Mouse (Mus musculus) heart, adult 11 months (tissue): ENCODE measurements at regions not wholly inside any gene's neighbourhood (a gene's known extent, or its start where the extent isn't known, plus 50 kb on each side); places are given as distances from the start of the nearest gene placed in this dataset.
A peak's percentile ranks its signal among the peaks of the same experiment; 100 is the strongest.

Experiments
- DNase-seq: peaks from one replicate; pipeline ENCODE4 v3.0.0; 2022

GRCm38 (mm10) chr13:102276885-102277284, 416.5 kb upstream of the Cd180 start:
- no peak for DNase-seq

GRCm38 (mm10) chr13:102280198-102280597, 413.2 kb upstream of the Cd180 start:
- no peak for DNase-seq

DNA sequence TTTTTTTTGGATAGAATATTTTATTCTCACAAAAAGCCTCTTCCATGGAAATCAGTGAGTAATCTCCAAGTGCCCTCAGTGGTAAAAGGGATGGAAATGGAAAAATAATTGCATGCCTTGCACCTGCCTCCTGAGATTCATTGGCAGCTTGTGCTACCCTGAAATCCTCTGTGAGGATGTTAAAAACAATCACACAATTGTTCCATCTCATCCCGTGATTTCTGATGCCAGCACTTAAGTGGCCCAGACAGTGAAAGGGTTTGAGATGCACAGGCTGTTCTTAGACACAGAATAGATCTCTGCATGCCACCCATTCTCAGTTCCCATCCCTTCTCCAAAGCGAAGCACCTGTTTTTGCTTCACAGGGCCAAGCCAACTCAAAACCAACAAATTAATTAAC, 398.9 kb upstream of the Cd180 start:
- DNase-seq: no peak

GRCm38 (mm10) chr13:102295079-102295478, 398.3 kb upstream of the Cd180 start:
- DNase-seq: no peak

GRCm38 (mm10) chr13:102307983-102308382, 385.4 kb upstream of the Cd180 start:
- no peak for DNase-seq

GRCm38 (mm10) chr13:102312096-102312495, 381.3 kb upstream of the Cd180 start:
- no peak for DNase-seq

DNA sequence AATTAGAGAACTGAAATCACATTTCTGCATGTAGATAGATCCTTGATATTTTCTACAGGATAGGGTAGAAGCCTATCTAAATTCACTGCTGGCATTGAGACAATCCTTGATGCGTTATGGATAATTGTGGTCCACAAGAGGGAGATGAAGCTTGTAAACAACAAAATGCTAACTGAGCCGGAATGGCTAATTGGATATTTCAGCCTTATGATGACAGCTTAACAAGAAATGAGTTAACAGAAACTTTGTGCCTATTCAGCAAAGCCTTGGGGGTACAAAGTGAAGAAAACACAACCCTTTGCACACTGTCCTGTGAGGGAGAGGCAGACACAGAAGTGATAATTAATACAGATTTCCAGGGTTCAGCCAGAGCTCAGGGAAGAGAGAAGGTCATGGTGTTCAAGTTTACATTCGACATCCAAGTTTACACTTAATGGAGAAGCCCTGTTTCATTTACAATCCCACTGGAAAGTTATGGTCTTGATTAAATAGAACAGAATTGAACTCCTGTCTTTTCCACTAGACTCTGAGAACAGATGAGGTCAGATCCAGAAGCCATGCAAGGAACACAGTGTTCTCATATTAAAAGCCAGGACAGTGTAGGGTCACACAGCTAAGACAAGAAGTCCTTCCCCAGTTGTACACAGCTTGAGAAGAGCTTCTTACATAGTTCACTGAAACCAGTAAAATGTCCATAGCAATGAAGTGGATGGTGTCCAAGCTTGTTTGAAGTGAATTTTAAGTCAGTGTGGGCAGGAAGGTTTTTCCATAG, 377.3 kb upstream of the Cd180 start:
- peak; percentile 85 for DNase-seq

GRCm38 (mm10) chr13:102318891-102319404, 374.4 kb upstream of the Cd180 start:
- DNase-seq: peak; percentile 92

DNA sequence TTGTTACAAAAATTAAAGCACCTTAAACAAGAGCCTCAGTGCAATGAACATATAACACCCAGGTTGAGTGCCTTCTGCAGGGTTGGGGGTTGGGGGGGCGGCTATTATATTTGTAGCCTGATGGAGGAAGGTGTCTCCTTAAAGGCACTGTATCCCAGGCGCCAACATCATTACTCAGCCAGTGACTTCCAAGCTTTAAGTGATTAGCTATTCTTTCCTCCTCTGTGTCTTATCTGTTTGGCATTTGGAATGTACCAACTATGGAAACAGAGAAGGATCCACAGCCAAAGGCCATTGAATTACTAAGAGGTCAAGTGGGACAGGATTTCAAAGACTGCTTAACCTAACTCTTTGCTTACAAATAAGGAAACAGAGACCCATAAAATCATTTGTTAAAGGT, 373.9 kb upstream of the Cd180 start:
- DNase-seq: peak; percentile 89

DNA sequence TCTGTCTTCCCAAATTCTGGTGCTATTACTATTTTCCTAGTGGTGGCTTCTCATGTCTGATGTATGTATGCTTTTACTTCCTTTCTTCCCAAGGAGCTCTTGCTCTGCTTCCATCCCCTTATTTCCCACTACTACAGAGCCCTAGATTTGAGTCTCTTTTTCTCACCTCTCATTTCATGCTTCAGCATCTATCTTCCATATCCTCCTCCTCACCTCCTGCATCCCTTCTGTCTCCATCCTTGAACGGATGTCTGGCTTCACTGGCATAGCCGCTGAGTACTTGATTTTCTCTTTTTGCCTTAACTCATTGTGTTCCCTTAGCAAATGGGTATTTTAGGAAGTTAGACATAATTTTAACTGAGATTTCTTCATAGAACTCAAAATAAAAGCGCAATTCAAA, 369.5 kb upstream of the Cd180 start:
- no peak for DNase-seq

DNA sequence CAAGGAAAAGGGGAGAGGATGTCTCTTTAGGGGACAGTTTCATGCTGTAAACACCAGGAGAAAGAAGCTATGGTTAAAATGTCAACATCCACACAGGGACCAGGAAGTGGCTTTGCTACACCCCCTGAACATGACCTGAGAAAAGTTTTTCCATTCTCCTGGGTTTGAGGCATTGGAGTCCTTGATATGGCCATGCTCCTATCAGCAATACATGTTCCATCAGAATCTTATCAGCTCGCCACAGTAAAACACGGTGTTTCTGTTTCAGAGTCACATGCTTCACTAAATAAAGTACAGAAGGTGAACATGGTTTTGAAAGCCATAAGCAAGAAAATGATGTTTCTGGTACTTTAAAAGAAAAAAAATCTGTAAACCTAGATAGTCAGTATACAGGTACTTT, 367.4 kb upstream of the Cd180 start:
- DNase-seq: no peak

DNA sequence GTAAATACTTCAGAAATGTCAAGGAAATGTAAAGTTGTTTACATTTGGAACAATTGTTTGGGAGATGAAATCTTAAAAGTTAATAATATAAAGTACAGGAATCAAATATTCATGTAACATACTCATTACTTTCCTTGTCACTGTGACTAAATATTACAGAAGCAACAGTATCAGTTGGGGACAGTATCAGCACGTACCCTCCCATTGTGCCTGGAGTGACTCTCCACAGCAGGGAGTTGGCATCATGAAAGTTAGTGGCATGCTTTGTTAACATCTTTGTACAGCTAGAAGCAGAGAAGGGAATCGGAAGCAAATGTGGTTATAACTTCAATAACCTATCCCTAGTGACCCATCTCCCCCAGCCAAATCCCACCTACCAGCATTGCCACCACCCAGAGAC, 366.8 kb upstream of the Cd180 start:
- no peak for DNase-seq

DNA sequence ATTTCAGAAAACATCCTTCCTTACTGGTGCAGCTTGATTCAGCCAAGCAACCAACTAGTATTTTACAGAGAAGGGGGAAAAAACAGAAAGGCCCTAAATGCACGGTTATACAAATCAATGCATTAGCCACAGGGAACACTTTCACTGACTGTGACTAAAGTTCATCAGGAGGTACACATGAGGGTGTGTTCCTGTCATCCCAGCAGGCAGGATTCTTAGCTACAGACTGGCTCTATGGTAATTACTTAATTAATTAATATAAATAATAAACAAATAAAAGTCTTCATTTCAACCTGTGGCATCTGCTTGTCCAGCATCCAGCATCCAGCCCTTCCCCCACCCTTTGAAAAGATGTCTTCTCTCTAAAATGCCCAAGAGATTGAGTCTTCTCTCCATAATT, 359.7 kb upstream of the Cd180 start:
- DNase-seq: no peak

- DNase-seq: peak; percentile 93
Measured at GRCm38 (mm10) chr13:102334131-102334534, 359.2 kb upstream of the Cd180 start.

- no peak for DNase-seq
Measured at GRCm38 (mm10) chr13:102343236-102343635, 350.1 kb upstream of the Cd180 start.

- DNase-seq: no peak
Measured at GRCm38 (mm10) chr13:102344606-102345269, 348.6 kb upstream of the Cd180 start.

GRCm38 (mm10) chr13:102349493-102349892, 343.9 kb upstream of the Cd180 start:
- DNase-seq: no peak

- peak; percentile 95 for DNase-seq
Measured at GRCm38 (mm10) chr13:102352073-102352854, 341.1 kb upstream of the Cd180 start.

- peak; percentile 92 for DNase-seq
Measured at GRCm38 (mm10) chr13:102355569-102355968, 337.8 kb upstream of the Cd180 start.

GRCm38 (mm10) chr13:102372451-102373082, 320.8 kb upstream of the Cd180 start:
- DNase-seq: no peak

GRCm38 (mm10) chr13:102380667-102381066, 312.7 kb upstream of the Cd180 start:
- DNase-seq: no peak

GRCm38 (mm10) chr13:102391911-102392310, 301.4 kb upstream of the Cd180 start:
- no peak for DNase-seq
